Mouse (Mus musculus) neural tube, embryonic 14.5 days (tissue): ENCODE results near the gene Stk32c. TPM values are rescaled to one million over a fixed set of nuclear protein-coding genes. Genes with fewer than 3 reads are reported as not detected.

Source experiments
- ATAC-seq: fragments of 200-750 bp; cut with Nextera tagmentation; 2 replicates; pipeline ENCODE4 v1.8.0; 2017; ENCODE audit warnings: low read depth, mild to moderate bottlenecking, moderate TSS enrichment, moderate library complexity
- H3K27ac ChIP-seq: fragments of 300-500 bp; sonication (generic); 2 replicates; pipeline ENCODE4 v1.5.1; 2014; ENCODE audit warnings: low read depth, mild to moderate bottlenecking, control low read depth, low read length, moderate library complexity, mixed read lengths
- H3K27me3 ChIP-seq: fragments of 300-500 bp; sonication (generic); 2 replicates; pipeline ENCODE4 v1.6.1; 2014; ENCODE audit warnings: low read length; ENCODE audit not compliant: control insufficient read depth, insufficient read depth
- H3K36me3 ChIP-seq: fragments of 300-500 bp; sonication (generic); 2 replicates; pipeline ENCODE4 v1.6.1; 2014; ENCODE audit warnings: low read length, mixed read lengths; ENCODE audit not compliant: control insufficient read depth, insufficient read depth
- H3K4me1 ChIP-seq: fragments of 300-500 bp; sonication (generic); 2 replicates; pipeline ENCODE4 v1.6.1; 2014; ENCODE audit warnings: low read length; ENCODE audit not compliant: control insufficient read depth, insufficient read depth
- H3K4me2 ChIP-seq: fragments of 300-500 bp; sonication (generic); 2 replicates; pipeline ENCODE4 v1.6.1; 2014; ENCODE audit warnings: mild to moderate bottlenecking, low read depth, low read length, control low read depth
- H3K4me3 ChIP-seq: fragments of 300-500 bp; sonication (generic); 2 replicates; pipeline ENCODE4 v1.5.1; 2014; ENCODE audit warnings: low read depth, low read length, control low read depth, mixed read lengths
- H3K9ac ChIP-seq: fragments of 300-500 bp; sonication (generic); replicated peaks from 2 replicates; pipeline ENCODE4 v1.6.1; 2014; ENCODE audit warnings: low read depth, mild to moderate bottlenecking, control low read depth, low read length, mixed read lengths
- H3K9me3 ChIP-seq: fragments of 300-500 bp; sonication (generic); 2 replicates; pipeline ENCODE4 v1.6.1; 2016; ENCODE audit warnings: low read length; ENCODE audit not compliant: control insufficient read depth
- WGBS: fragments of 180-500 bp; shearing (Covaris S2); extraction: QIAGEN DNeasy Blood & Tissue Kit; methylation state at CpG from one replicate; pipeline ENCODE4 v1.1.7; 2014; 5-methylcytosine and 5-hydroxymethylcytosine counted together
- polyA plus RNA-seq: library from polyadenylated mRNA; unstranded; fragments of >200 nt; fragmentation: Nextera tagmentation; extraction: Ambion mirVana; gene quantifications from 2 replicates; pipeline ENCODE4 v1.2.1, GENCODE M21; 2014

Stk32c gene
- polyA plus RNA-seq, 1 experiment from 2014 or later = 1.7 TPM

DNA sequence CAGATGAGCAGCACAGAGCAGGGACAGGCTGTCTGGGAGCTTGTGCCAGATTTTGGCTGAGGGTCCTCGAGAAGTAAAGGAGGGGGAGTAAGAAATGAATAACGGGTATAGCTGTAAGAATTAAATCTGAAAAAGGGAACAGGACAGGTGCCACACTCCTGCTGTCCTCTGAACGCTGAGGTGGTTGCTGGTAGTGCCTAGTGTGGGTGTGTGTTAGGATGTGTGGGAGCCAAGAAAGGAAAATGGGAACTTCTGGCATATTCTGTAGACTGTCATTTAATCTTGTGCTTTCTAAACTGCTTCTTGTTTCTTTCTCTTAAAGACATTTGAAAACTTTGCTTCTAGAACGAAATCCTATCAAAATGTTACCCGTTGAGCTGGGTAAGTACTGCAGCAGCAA lies 8.0 kb upstream of the Stk32c start:
- WGBS = 87% methylated on average over 5 of the region's 5 CpGs

DNA sequence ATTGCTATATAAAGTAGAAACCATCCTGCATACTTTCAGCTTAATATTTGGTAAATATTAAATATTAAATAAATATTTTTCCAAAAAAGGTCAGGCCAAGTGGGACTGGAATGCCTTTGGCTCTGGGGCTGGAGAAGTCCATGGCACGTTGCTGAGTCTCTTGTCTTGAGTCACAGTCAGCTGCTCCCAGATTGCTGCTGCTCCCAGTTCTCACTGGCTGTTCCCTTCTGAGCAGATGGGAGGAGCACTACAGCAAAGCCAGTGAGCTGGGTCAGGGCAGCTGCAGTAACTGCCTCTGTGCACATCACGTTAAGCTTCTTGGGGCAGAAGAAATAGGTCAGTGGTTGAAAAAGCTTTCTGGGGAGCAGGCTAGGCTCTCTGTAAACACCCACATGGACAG lies 7.2 kb upstream of the Stk32c start:
- WGBS = 47% methylated on average over 2 of the region's 2 CpGs
- no peaks in the 10 kb centered on the region for H3K9me3 ChIP-seq
- H3K4me3 ChIP-seq = no peak overlapping the region
- H3K27me3 ChIP-seq = no peaks in the 10 kb centered on the region
- H3K4me1 ChIP-seq = no peaks in the 10 kb centered on the region
- H3K9ac ChIP-seq = no peak overlapping the region
- H3K36me3 ChIP-seq = no peaks in the 10 kb centered on the region
- H3K4me2 ChIP-seq = no peak overlapping the region
- ATAC-seq = no peak
- no peak overlapping the region for H3K27ac ChIP-seq

More for the DNA sequence above, 8.0 kb upstream of the Stk32c start:
- H3K27me3 ChIP-seq = no peaks in the 10 kb centered on the region
- H3K9ac ChIP-seq = no peak overlapping the region
- H3K4me3 ChIP-seq = no peak overlapping the region
- H3K36me3 ChIP-seq = no peaks in the 10 kb centered on the region
- H3K9me3 ChIP-seq = no peaks in the 10 kb centered on the region
- H3K4me2 ChIP-seq = no peak overlapping the region
- no peak overlapping the region for H3K27ac ChIP-seq
- no peaks in the 10 kb centered on the region for H3K4me1 ChIP-seq
- ATAC-seq = no peak

DNA sequence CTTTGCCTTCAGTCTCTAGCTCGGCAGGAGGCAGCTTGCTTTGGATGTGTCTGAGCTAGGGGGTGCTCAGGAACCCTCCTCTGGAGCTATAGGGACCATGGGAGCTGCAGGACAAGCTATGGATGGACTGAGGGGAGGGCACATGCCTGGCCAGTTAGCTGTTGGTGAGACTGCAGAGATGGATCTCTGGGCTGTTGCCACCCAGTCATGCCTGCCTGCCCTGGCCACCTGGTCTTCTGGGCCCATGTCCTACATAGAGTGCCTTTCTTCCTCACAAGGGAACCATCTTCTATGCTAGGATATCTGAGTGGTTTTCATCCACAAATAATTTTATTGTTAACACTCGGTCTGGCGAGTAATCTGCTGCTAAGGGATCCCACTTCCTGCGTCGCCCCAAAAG lies 6.4 kb upstream of the Stk32c start:
- Histone ChIP-seq H3K36me3 (no peaks in the 10 kb centered on the region), H3K4me2 (no peak overlapping the region), H3K9me3 (no peaks in the 10 kb centered on the region), H3K27me3 (no peaks in the 10 kb centered on the region), H3K9ac (no peak overlapping the region), H3K27ac (no peak overlapping the region), H3K4me3 (no peak overlapping the region), H3K4me1 (no peaks in the 10 kb centered on the region)
- WGBS = 85% methylated on average over 5 of the region's 5 CpGs
- no peak for ATAC-seq

DNA sequence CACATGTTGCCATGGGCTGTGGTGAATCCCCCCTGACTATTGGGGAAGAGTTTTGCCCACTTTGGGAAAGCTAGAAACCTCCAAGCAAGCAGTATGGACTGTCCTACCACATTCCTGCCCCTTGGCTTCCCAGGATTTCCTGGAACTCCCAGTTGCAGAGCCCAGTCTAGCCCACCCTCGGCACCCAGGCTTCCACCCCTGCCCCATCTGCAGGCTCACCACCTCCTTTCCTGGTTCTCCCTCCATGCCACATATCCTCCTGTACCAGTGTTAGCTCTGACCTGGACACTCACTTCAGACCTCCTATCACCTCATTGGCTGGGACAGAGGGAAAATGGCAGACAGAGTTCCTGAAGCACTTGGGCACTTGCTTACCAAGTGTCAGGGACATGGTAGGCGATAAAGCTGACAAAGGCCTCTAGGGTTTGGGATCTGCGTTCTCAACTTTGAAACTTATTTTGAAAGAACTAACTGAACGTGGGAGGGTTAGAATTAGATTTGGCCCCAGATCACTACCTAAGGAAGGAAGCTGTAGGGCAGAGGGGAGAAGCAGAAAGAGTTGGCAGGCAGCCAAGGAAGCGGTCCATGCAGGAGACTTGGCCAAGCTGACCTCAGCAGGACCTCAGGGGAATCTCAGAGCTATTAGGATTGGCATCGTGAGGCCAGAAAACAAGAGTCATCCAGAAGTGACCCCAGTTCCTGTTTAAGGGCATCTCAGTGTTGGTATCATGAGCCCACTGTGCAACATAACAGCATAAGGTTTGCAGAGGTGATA lies 5.7 kb upstream of the Stk32c start:
- no peaks in the 10 kb centered on the region for H3K27me3 ChIP-seq
- no peak for ATAC-seq
- H3K27ac ChIP-seq = no peak overlapping the region
- no peaks in the 10 kb centered on the region for H3K36me3 ChIP-seq
- no peak overlapping the region for H3K4me3 ChIP-seq
- WGBS = 70% methylated on average over 6 of the region's 6 CpGs
- no peak overlapping the region for H3K9ac ChIP-seq
- H3K9me3 ChIP-seq = no peaks in the 10 kb centered on the region
- no peak overlapping the region for H3K4me2 ChIP-seq
- H3K4me1 ChIP-seq = no peaks in the 10 kb centered on the region; the same call in 1 of the 2 replicates

DNA sequence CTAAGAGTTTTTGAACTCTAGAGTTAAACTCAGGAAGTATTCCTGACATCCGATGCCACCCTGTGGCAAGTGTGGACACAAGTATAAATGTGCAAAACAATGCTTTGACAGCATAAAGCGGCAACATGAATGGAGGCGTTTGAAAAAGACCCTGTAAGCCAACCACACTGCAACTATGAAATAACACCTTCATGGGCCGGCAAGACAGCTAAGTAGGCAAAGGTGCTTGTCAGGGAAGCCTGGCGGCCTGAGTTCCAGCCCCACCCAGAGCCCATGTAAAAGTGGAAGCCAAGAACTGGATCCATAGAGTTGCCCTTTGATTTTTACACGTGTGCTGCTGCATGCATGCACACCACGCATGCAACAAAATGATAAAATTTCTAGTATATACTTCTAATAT lies 3.9 kb upstream of the Stk32c start:
- Histone ChIP-seq H3K9ac (no peak overlapping the region), H3K4me2 (no peak overlapping the region), H3K27ac (no peak overlapping the region), H3K4me1 (peaks cover 4% of the 10 kb centered on the region; the same call in 1 of the 2 replicates), H3K36me3 (no peaks in the 10 kb centered on the region), H3K9me3 (no peaks in the 10 kb centered on the region), H3K27me3 (no peaks in the 10 kb centered on the region), H3K4me3 (no peak overlapping the region)
- no peak for ATAC-seq
- 81% methylated on average over 7 of the region's 7 CpGs for WGBS

DNA sequence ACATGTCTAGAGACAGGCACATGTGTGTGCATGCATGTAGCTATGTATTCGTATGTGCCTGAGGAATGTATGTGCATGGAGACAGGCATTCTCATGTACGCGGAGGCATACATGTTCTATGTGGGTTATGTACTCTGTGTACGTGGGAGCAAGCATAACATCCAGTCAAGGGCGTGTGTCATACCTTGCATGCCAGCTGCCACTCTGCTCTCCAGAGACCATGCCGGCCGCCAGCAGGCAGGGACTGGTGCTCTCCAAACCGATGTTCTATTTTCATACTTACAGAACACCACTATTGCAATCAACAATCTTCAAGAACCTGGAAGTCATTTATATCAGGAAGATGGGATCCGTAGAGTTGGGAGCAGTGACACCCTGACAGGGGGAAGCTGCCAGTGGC lies 3.4 kb upstream of the Stk32c start:
- Histone ChIP-seq H3K4me1 (peaks cover 4% of the 10 kb centered on the region; the same call in 1 of the 2 replicates), H3K27me3 (no peaks in the 10 kb centered on the region), H3K9me3 (no peaks in the 10 kb centered on the region), H3K4me3 (no peak overlapping the region), H3K27ac (no peak overlapping the region), H3K4me2 (no peak overlapping the region), H3K9ac (no peak overlapping the region), H3K36me3 (no peaks in the 10 kb centered on the region)
- WGBS = 90% methylated on average over 9 of the region's 9 CpGs
- no peak for ATAC-seq

DNA sequence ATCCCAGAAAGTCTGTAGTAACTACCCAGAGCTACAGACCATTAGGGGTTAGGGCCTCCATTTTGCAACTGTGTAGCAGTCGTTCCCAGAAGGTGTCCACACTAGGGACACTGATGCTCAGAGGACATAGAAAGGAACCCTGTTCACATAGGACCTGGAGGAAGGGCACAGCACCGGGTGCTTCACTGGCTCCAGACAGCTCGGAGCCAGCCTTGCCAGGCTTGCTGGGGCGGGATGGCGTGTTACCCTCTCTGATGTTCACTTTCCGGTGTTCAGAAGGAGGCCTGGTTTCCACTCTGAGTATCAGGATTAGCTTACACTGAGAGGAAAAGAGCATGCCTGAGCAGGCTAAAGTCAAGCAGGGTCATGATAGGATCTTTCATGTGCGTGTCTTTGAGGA lies 2.8 kb upstream of the Stk32c start:
- Histone ChIP-seq H3K27ac (no peak overlapping the region), H3K4me3 (no peak overlapping the region), H3K4me2 (no peak overlapping the region), H3K9me3 (no peaks in the 10 kb centered on the region), H3K27me3 (no peaks in the 10 kb centered on the region), H3K4me1 (peaks cover 4% of the 10 kb centered on the region; the same call in 1 of the 2 replicates), H3K36me3 (no peaks in the 10 kb centered on the region), H3K9ac (no peak overlapping the region)
- no peak for ATAC-seq
- WGBS = 93% methylated on average over 7 of the region's 7 CpGs

DNA sequence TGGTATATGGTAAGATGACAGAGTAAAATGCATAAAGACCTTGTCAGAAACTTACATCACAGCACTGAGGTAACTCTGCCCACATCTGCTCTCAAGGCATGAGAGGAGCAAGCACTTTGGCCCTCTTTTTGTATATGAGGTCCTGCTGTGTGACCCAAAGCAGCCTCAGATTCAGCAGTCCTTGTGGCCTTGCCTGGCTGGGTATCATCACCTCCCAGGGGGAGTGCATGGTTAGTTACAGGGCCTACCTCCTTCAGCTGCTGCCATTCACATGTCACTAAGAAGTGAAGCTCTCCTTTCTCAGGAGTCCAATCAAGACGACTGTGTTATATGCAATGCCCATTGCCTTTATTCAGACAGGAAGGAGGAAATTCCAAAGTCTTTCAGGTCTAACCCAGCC lies 2.4 kb upstream of the Stk32c start:
- Histone ChIP-seq H3K27me3 (no peaks in the 10 kb centered on the region), H3K4me1 (peaks cover 4% of the 10 kb centered on the region; the same call in 1 of the 2 replicates), H3K36me3 (no peaks in the 10 kb centered on the region), H3K9me3 (no peaks in the 10 kb centered on the region), H3K4me2 (no peak overlapping the region), H3K9ac (no peak overlapping the region), H3K4me3 (no peak overlapping the region), H3K27ac (no peak overlapping the region)
- WGBS = 78% methylated on average over 1 of the region's 1 CpGs
- no peak for ATAC-seq

DNA sequence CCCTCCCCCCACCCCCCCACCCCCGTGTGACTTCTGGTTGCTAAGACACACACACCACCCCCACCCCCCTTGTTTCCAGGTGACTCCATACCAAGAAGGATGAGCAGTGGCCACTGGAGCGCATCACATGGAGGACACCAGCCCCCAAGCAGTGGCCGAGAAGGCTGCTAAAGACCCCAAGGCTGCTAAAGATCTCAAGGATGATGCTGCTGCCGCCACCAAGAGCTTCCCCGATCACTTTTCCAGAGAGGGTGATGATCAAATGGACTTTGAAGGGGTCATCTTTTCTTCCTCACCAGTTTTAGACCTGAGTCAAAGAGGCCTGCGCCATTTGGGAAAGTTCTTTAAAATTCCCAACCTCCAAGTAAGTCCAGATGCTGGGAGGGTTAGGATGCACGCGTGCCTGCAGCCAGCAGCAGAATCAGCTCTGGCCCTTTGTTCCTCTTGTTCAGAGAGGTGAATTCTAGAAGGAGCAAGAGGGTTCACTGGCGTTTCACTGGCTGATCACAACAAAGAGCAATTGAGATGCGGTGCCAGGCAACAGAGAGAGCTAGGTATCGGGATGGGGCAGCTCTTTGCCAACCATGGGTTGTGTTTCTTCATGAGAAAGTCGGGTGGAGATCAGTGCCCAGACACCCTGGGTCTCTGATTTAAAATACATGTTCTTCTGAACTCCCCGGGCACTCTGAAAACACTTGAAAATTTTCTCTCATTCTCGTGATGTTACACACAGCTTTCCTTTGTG lies 1.7 kb upstream of the Stk32c start:
- H3K27ac ChIP-seq = no peak overlapping the region
- no peaks in the 10 kb centered on the region for H3K36me3 ChIP-seq
- ATAC-seq = no peak
- no peaks in the 10 kb centered on the region for H3K27me3 ChIP-seq
- 79% methylated on average over 14 of the region's 14 CpGs for WGBS
- H3K9me3 ChIP-seq = no peaks in the 10 kb centered on the region
- H3K4me1 ChIP-seq = peaks cover 4% of the 10 kb centered on the region; the same call in 1 of the 2 replicates
- no peak overlapping the region for H3K4me2 ChIP-seq
- no peak overlapping the region for H3K9ac ChIP-seq
- H3K4me3 ChIP-seq = no peak overlapping the region
